Comparison of ENCODE assay signal across 7 mouse cellular contexts in genomic region chr10:5806416-5806815, GRCm38 (mm10). TPM values are rescaled to one million over a fixed set of nuclear protein-coding genes. Genes with fewer than 3 reads are reported as not detected.
DNase-seq lines count a peak whose midpoint lies in the region; ATAC-seq and TF ChIP-seq lines count a peak whose summit lies in the region.

No protein-coding gene starts in this region.

- H3K9me3 ChIP-seq in neural tube, embryonic 11.5 days (ENCODE audit: control insufficient read depth, low read length): no peaks in the 10 kb centered on the region
- H3K9me3 ChIP-seq in embryonic facial prominence, embryonic 11.5 days (replicated peaks; ENCODE audit: control insufficient read depth, low read length): no peaks in the 10 kb centered on the region
- no peaks in the 10 kb centered on the region for H3K9me3 ChIP-seq in liver, postnatal 0 days (ENCODE audit: low read length)

- WGBS in neural tube, embryonic 11.5 days: 24% methylated on average over 8 of the region's 8 CpGs
- 24% methylated on average over 8 of the region's 8 CpGs for WGBS in embryonic facial prominence, embryonic 11.5 days
- WGBS in liver, postnatal 0 days (ENCODE audit: insufficient replicate concordance): 11% methylated on average over 8 of the region's 8 CpGs

- H3K4me1 ChIP-seq in neural tube, embryonic 11.5 days (ENCODE audit: control insufficient read depth, insufficient read depth, low read length): peaks cover 7% of the 10 kb centered on the region
- H3K4me1 ChIP-seq in embryonic facial prominence, embryonic 11.5 days (ENCODE audit: control insufficient read depth, insufficient read depth, low read length): no peaks in the 10 kb centered on the region
- peaks cover 30% of the 10 kb centered on the region for H3K4me1 ChIP-seq in liver, postnatal 0 days (ENCODE audit: insufficient read depth)

- peak overlapping the region; percentile 74 for H3K4me3 ChIP-seq in neural tube, embryonic 11.5 days (ENCODE audit: low read depth, low read length)
- peak overlapping the region; percentile 75 for H3K4me3 ChIP-seq in embryonic facial prominence, embryonic 11.5 days (ENCODE audit: low read depth, low read length)
- peak overlapping the region; percentile 91 for H3K4me3 ChIP-seq in liver, postnatal 0 days (ENCODE audit: low read depth, low read length)

- H3K9ac ChIP-seq in neural tube, embryonic 11.5 days (ENCODE audit: low read length): 0 out of 2 replicates have a peak overlapping the region, but pooled peaks have one; percentile 37
- H3K9ac ChIP-seq in embryonic facial prominence, embryonic 11.5 days (replicated peaks; ENCODE audit: low read length): peak overlapping the region; percentile 61
- H3K9ac ChIP-seq in liver, postnatal 0 days (replicated peaks): peak overlapping the region; percentile 36

- no peak for DNase-seq in neural tube, embryonic 11.5 days (ENCODE audit: low spot score)
- DNase-seq in neural tube, embryonic 10.5 days (ENCODE audit: extremely low spot score, low spot score): no peak
- no peak for DNase-seq in embryonic facial prominence, embryonic 11.5 days (ENCODE audit: low spot score)
- DNase-seq in heart, postnatal 4 days: peak; percentile 15
- DNase-seq in liver, postnatal 0 days: no peak
- DNase-seq in thymus, postnatal 4 days: peak; percentile 33
- no peak for DNase-seq in layer of hippocampus, postnatal 25 days (ENCODE audit: extremely low spot score in 1 of 2, low spot score in 1 of 2)

- no peak for TF ChIP-seq CTCF in liver, postnatal 0 days (IDR thresholded peaks at IDR 0.05; ENCODE audit: low read depth)

- peak overlapping the region; percentile 66 for H3K4me2 ChIP-seq in neural tube, embryonic 11.5 days (ENCODE audit: low read depth)
- peak overlapping the region; percentile 37 for H3K4me2 ChIP-seq in embryonic facial prominence, embryonic 11.5 days (ENCODE audit: low read depth, low read length)
- H3K4me2 ChIP-seq in liver, postnatal 0 days (ENCODE audit: low read depth, low read length): peak overlapping the region; percentile 97

- H3K27me3 ChIP-seq in neural tube, embryonic 11.5 days (ENCODE audit: control insufficient read depth, insufficient read depth, low read length): no peaks in the 10 kb centered on the region
- H3K27me3 ChIP-seq in embryonic facial prominence, embryonic 11.5 days (ENCODE audit: control insufficient read depth, insufficient read depth, low read length): no peaks in the 10 kb centered on the region
- H3K27me3 ChIP-seq in liver, postnatal 0 days (ENCODE audit: insufficient read depth, low read length): no peaks in the 10 kb centered on the region

- no peak for ATAC-seq in neural tube, embryonic 11.5 days (ENCODE audit: insufficient read depth, low FRiP score, low TSS enrichment)
- no peak for ATAC-seq in embryonic facial prominence, embryonic 11.5 days (replicated peaks; ENCODE audit: insufficient number of reproducible peaks, low FRiP score, low TSS enrichment, low read depth)
- no peak for ATAC-seq in liver, postnatal 0 days

- no peak for TF ChIP-seq EP300 in liver, postnatal 0 days (IDR thresholded peaks at IDR 0.05; ENCODE audit: low read depth)

- H3K36me3 ChIP-seq in neural tube, embryonic 11.5 days (ENCODE audit: control insufficient read depth, insufficient read depth, low read length): no peaks in the 10 kb centered on the region
- H3K36me3 ChIP-seq in embryonic facial prominence, embryonic 11.5 days (replicated peaks; ENCODE audit: control insufficient read depth, insufficient read depth, low read depth, low read length): no peaks in the 10 kb centered on the region
- H3K36me3 ChIP-seq in liver, postnatal 0 days (replicated peaks; ENCODE audit: insufficient read depth, low read length): peaks cover 17% of the 10 kb centered on the region

- H3K27ac ChIP-seq in neural tube, embryonic 11.5 days (ENCODE audit: low read depth, low read length): no peak overlapping the region
- peak overlapping the region; percentile 59 for H3K27ac ChIP-seq in embryonic facial prominence, embryonic 11.5 days (replicated peaks; ENCODE audit: low read depth, low read length)
- peak overlapping the region; percentile 71 for H3K27ac ChIP-seq in liver, postnatal 0 days (ENCODE audit: low read depth)

RNA-seq across cellular contexts. Expression of gene Fbxo5, which starts 1.0 kb away (rescaled TPM):
- 75.1 and 86.3 TPM in 2 replicates for polyA plus RNA-seq in neural tube, embryonic 11.5 days (2014; fragmentation: Nextera tagmentation; extraction: Ambion mirVana)
- polyA plus RNA-seq in embryonic facial prominence, embryonic 11.5 days (2014; fragmentation: Nextera tagmentation; extraction: Ambion mirVana): 94.5 and 110 TPM in 2 replicates
- 10 to 100 TPM; 15.3 to 16.1 TPM for total RNA-seq in heart, postnatal 4 days (2021)
- 41.1 and 42.8 TPM in 2 replicates for polyA plus RNA-seq in liver, postnatal 0 days (2015; fragmentation: Nextera tagmentation; extraction: Ambion mirVana)
- total RNA-seq in layer of hippocampus, postnatal 25 days (2021): 1 to 10 TPM; 1.0 to 1.3 TPM

RNA-seq across cellular contexts. Expression of gene Mtrf1l, which starts 17.3 kb away (rescaled TPM):
- 11.7 and 12.3 TPM in 2 replicates for polyA plus RNA-seq in neural tube, embryonic 11.5 days (2014; fragmentation: Nextera tagmentation; extraction: Ambion mirVana)
- 13.4 and 15.7 TPM in 2 replicates for polyA plus RNA-seq in embryonic facial prominence, embryonic 11.5 days (2014; fragmentation: Nextera tagmentation; extraction: Ambion mirVana)
- 10 to 100 TPM in 1 of 2 experiments, 1 to 10 TPM in 1; 7.9 to 10.9 TPM for total RNA-seq in heart, postnatal 4 days (2021)
- polyA plus RNA-seq in liver, postnatal 0 days (2015; fragmentation: Nextera tagmentation; extraction: Ambion mirVana): 6.3 and 6.7 TPM in 2 replicates
- 10 to 100 TPM; 11.4 TPM for total RNA-seq in layer of hippocampus, postnatal 25 days (2021)

Comparison
In these comparisons a context has a peak if more than half of its experiments do, and no peak if none do; other contexts are left out.
1. DNase-seq: peak in heart, postnatal 4 days (single experiment) and thymus, postnatal 4 days (single experiment); none in neural tube, embryonic 11.5 days (single experiment), neural tube, embryonic 10.5 days (single experiment), embryonic facial prominence, embryonic 11.5 days (single experiment), liver, postnatal 0 days (single experiment) and layer of hippocampus, postnatal 25 days (0 of 2).
2. H3K4me2 ChIP-seq: peak in every context shown above with its lines; median percentile 97 in liver, postnatal 0 days; 66 in neural tube, embryonic 11.5 days; 37 in embryonic facial prominence, embryonic 11.5 days.
3. Peak in every context shown above with its lines, with median percentiles within 50 percentile points of each other: H3K4me3 ChIP-seq and H3K9ac ChIP-seq.